Mouse (Mus musculus): ENCODE results near the gene Eral1. TPM values are rescaled to one million over a fixed set of nuclear protein-coding genes. Genes with fewer than 3 reads are reported as not detected.

Eral1 gene
- polyA plus RNA-seq, 1 experiment from 2014 or later = 25.0 TPM

GRCm38 (mm10) chr11:78037831-78038752 lies 42.1 kb downstream of the Eral1 start, which contains the start of gene Flot2:
TSS of gene Flot2 (plus strand) at chr11:78037931.
- peak within 1 kb of the TSS; percentile 83 for H3K4me2 ChIP-seq (ENCODE audit: low read length)
- peak within 1 kb of the TSS; percentile 78 for H3K27ac ChIP-seq
- no peaks in the 10 kb centered on the region for H3K9me3 ChIP-seq (replicated peaks; ENCODE audit: low read length)
- peak; percentile 82 for ATAC-seq (replicated peaks; ENCODE audit: low FRiP score, low read depth)
- no peaks in the 10 kb centered on the region for H3K36me3 ChIP-seq (ENCODE audit: insufficient read depth, low read length)
- H3K4me3 ChIP-seq (replicated peaks; ENCODE audit: low read depth, low read length) = peak within 1 kb of the TSS; percentile 92
- peak within 1 kb of the TSS; percentile 91 for H3K9ac ChIP-seq (ENCODE audit: low read depth, low read length)
- WGBS = 2% methylated on average over 52 of the region's 55 CpGs
- no peaks in the 10 kb centered on the region for H3K27me3 ChIP-seq (ENCODE audit: insufficient read depth, low read length)
- DNase-seq (ENCODE audit: low spot score) = peak; percentile 81
- TF ChIP-seq CTCF (IDR thresholded peaks at IDR 0.05; ENCODE audit: low read depth) = peak; percentile 25; the same call in 1 of the 2 replicates
- peaks cover 5% of the 10 kb centered on the region; the same call in 1 of the 2 replicates for H3K4me1 ChIP-seq (replicated peaks; ENCODE audit: insufficient read depth, low read length)

DNA sequence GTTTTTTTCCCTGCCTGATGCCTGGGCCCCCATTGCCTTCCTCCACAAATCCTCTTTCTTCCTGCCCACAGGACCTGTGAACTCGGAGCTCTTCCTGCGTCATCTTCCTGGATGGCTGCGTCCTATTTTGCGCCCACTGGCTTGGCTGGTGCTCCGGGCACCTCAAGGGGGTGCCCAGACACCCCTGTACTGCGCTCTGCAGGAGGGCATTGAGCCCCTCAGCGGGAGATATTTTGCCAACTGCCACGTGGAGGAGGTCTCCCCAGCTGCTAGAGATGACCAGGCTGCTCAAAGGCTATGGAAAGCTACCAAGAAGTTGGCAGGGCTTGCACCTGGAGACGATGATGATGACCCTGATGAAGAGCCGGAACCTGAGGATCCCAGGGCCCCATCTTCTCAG lies 43.4 kb downstream of the Eral1 start:
- WGBS = 84% methylated on average over 10 of the region's 10 CpGs
- Histone ChIP-seq H3K4me2 (ENCODE audit: low read length) (no peak overlapping the region), H3K4me3 (replicated peaks; ENCODE audit: low read depth, low read length) (no peak overlapping the region), H3K9ac (ENCODE audit: low read depth, low read length) (no peak overlapping the region), H3K27ac (no peak overlapping the region), H3K4me1 (replicated peaks; ENCODE audit: insufficient read depth, low read length) (peaks cover 7% of the 10 kb centered on the region; the same call in 1 of the 2 replicates), H3K27me3 (ENCODE audit: insufficient read depth, low read length) (no peaks in the 10 kb centered on the region), H3K9me3 (replicated peaks; ENCODE audit: low read length) (no peaks in the 10 kb centered on the region), H3K36me3 (ENCODE audit: insufficient read depth, low read length) (no peaks in the 10 kb centered on the region)
- no peak for DNase-seq (ENCODE audit: low spot score)
- no peak for ATAC-seq (replicated peaks; ENCODE audit: low FRiP score, low read depth)
- TF ChIP-seq CTCF (IDR thresholded peaks at IDR 0.05; ENCODE audit: low read depth) = no peak

GRCm38 (mm10) chr11:78033931-78034617 lies 46.1 kb downstream of the Eral1 start:
- Histone ChIP-seq H3K4me1 (replicated peaks; ENCODE audit: insufficient read depth, low read length) (peaks cover 12% of the 10 kb centered on the region; the same call in 1 of the 2 replicates), H3K4me2 (ENCODE audit: low read length) (no peak overlapping the region), H3K4me3 (replicated peaks; ENCODE audit: low read depth, low read length) (no peak overlapping the region), H3K9ac (ENCODE audit: low read depth, low read length) (no peak overlapping the region), H3K27me3 (ENCODE audit: insufficient read depth, low read length) (no peaks in the 10 kb centered on the region), H3K9me3 (replicated peaks; ENCODE audit: low read length) (no peaks in the 10 kb centered on the region), H3K36me3 (ENCODE audit: insufficient read depth, low read length) (peaks cover 9% of the 10 kb centered on the region; the same call in 1 of the 2 replicates), H3K27ac (no peak overlapping the region)
- DNase-seq (ENCODE audit: low spot score) = no peak
- WGBS = 90% methylated on average over 23 of the region's 23 CpGs
- no peak for ATAC-seq (replicated peaks; ENCODE audit: low FRiP score, low read depth)
- no peak for TF ChIP-seq CTCF (IDR thresholded peaks at IDR 0.05; ENCODE audit: low read depth)

DNA sequence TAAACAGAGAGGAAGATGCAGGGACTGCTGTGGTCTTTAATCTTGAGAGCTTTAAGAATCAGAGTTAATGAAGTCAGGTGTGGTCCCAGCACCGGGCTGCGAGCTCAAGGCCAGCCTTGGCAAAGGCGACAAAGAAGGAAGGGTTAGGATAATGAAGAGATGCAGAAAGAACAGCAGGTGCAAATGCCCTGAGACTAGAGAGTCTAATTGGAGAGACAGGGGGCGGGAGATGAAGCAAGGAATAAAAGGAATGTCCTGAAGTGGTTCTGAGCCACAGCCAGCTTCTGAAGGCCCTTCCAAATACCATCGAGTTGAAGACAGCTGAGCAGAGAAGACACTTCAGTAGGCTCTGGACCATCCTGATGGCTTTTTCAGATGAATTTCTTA lies 47.4 kb downstream of the Eral1 start:
- no peak for TF ChIP-seq CTCF (IDR thresholded peaks at IDR 0.05; ENCODE audit: low read depth)
- H3K4me1 ChIP-seq (replicated peaks; ENCODE audit: insufficient read depth, low read length) = peaks cover 12% of the 10 kb centered on the region; the same call in 1 of the 2 replicates
- no peaks in the 10 kb centered on the region for H3K9me3 ChIP-seq (replicated peaks; ENCODE audit: low read length)
- peak overlapping the region; percentile 58 for H3K4me3 ChIP-seq (replicated peaks; ENCODE audit: low read depth, low read length)
- DNase-seq (ENCODE audit: low spot score) (no peak), ATAC-seq (replicated peaks; ENCODE audit: low FRiP score, low read depth) (no peak)
- no peaks in the 10 kb centered on the region for H3K27me3 ChIP-seq (ENCODE audit: insufficient read depth, low read length)
- H3K9ac ChIP-seq (ENCODE audit: low read depth, low read length) = peak overlapping the region; percentile 69
- peaks cover 9% of the 10 kb centered on the region; the same call in 1 of the 2 replicates for H3K36me3 ChIP-seq (ENCODE audit: insufficient read depth, low read length)
- H3K4me2 ChIP-seq (ENCODE audit: low read length) = peak overlapping the region; percentile 96
- WGBS = 10% methylated on average over 5 of the region's 5 CpGs
- peak overlapping the region; percentile 73 for H3K27ac ChIP-seq

DNA sequence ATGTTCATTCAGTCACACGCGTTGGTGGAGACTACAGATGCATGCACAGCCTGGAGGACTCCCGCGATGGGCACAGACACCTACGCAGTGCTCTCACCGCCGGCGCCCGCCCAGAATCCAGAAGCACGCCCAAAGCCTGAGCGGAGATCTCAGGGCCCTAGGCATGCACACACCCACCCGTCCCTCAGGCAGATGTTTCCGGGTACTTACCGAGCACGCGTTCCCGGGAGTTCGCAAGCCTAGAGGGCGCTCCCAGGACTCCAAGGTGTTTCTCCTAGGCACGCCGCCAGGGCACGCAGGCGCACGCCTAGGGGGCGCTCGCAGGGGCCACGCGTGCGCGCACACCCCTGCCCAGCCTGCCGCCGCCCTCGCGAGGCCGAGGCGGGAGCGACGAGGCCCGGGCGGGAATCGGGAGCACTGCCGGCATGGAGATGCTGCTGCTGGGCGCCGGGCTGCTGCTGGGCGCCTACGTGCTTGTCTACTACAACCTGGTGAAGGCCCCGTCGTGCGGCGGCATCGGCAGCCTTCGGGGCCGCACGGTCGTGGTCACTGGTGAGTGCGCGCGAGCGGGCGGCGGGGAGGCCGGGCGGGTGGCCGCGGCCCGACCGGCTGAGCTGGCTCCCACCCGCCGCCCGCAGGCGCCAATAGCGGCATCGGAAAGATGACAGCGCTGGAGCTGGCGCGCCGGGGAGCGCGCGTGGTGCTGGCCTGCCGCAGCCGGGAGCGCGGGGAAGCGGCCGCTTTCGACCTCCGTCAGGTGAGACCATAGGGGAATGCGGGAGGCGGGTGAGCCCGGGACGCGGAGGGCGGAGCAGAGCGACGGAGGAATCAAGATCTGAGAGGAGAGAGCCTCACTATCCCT lies 48.0 kb downstream of the Eral1 start, which contains the start of gene Dhrs13:
Gene Dhrs13, plus strand, starts transcription at position 334 of the 862 bp plus-strand sequence.
- ATAC-seq (replicated peaks; ENCODE audit: low FRiP score, low read depth) (peak; percentile 81), DNase-seq (ENCODE audit: low spot score) (peak; percentile 95)
- Histone ChIP-seq H3K4me2 (ENCODE audit: low read length) (peak within 1 kb of the TSS; percentile 96), H3K27me3 (ENCODE audit: insufficient read depth, low read length) (no peaks in the 10 kb centered on the region), H3K4me3 (replicated peaks; ENCODE audit: low read depth, low read length) (peak within 1 kb of the TSS; percentile 58), H3K9me3 (replicated peaks; ENCODE audit: low read length) (no peaks in the 10 kb centered on the region), H3K4me1 (replicated peaks; ENCODE audit: insufficient read depth, low read length) (peaks cover 8% of the 10 kb centered on the region; the same call in 1 of the 2 replicates), H3K36me3 (ENCODE audit: insufficient read depth, low read length) (peaks cover 16% of the 10 kb centered on the region; the same call in 1 of the 2 replicates), H3K27ac (peak within 1 kb of the TSS; percentile 73), H3K9ac (ENCODE audit: low read depth, low read length) (peak within 1 kb of the TSS; percentile 69)
- peak; percentile 78 for TF ChIP-seq CTCF (IDR thresholded peaks at IDR 0.05; ENCODE audit: low read depth)
- WGBS = under 1% methylated on average over 86 of the region's 96 CpGs
